Mouse (Mus musculus): ENCODE measurements around the gene Unc93a.
"Not testable (repeated sequence)": the region's sequence is repeated elsewhere in the genome, so short reads cannot be mapped to it uniquely, and the experiment has no call there.

Unc93a gene

GRCm38 (mm10) chr17:13131710-13132109 is at the start of gene Unc93a:
Gene Unc93a (minus strand): TSS chr17:13131810.
- DNase-seq (ENCODE audit: low spot score) = not testable (repeated sequence)

GRCm38 (mm10) chr17:13180491-13180890 is 48.9 kb upstream of the Unc93a start:
- DNase-seq (ENCODE audit: low spot score) = not testable (repeated sequence)

- not testable (repeated sequence) for DNase-seq (ENCODE audit: low spot score)
Measured at GRCm38 (mm10) chr17:13179021-13179420, 47.4 kb upstream of the Unc93a start.

- DNase-seq (ENCODE audit: low spot score) = not testable (repeated sequence)
Measured at GRCm38 (mm10) chr17:13177796-13178195, 46.2 kb upstream of the Unc93a start.

- not testable (repeated sequence) for DNase-seq (ENCODE audit: low spot score)
Measured at GRCm38 (mm10) chr17:13175609-13176008, 44.0 kb upstream of the Unc93a start.

- not testable (repeated sequence) for DNase-seq (ENCODE audit: low spot score)
Measured at GRCm38 (mm10) chr17:13174029-13174428, 42.4 kb upstream of the Unc93a start.

GRCm38 (mm10) chr17:13173578-13173977 is 42.0 kb upstream of the Unc93a start:
- DNase-seq (ENCODE audit: low spot score) = not testable (repeated sequence)

GRCm38 (mm10) chr17:13146128-13146527 is 14.5 kb upstream of the Unc93a start:
- not testable (repeated sequence) for DNase-seq (ENCODE audit: low spot score)

GRCm38 (mm10) chr17:13144580-13145215 is 13.1 kb upstream of the Unc93a start:
- DNase-seq (ENCODE audit: low spot score) = not testable (repeated sequence)

DNA sequence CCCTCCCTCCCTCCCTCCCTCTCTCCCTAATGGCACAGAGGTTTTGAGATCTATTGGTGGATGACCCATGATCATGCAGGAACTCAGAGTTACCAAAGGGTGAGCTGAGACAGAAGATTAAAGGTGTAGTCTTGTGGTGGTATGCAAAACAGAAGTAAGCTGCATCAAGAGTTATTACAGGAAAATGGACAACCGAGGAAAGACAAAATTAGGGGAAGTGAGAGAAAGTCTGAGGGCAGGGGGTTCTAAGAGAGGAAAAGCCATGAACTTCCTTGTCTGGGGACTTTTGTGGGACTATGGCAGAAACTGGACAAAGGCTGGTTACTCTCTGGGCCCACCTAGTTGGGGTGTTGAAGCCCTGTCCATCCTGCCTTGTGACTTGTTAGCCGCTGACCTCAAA is 11.1 kb upstream of the Unc93a start:
- DNase-seq (ENCODE audit: low spot score) = not testable (repeated sequence)

GRCm38 (mm10) chr17:13135356-13135755 is 3.7 kb upstream of the Unc93a start:
- DNase-seq (ENCODE audit: low spot score) = not testable (repeated sequence)

DNA sequence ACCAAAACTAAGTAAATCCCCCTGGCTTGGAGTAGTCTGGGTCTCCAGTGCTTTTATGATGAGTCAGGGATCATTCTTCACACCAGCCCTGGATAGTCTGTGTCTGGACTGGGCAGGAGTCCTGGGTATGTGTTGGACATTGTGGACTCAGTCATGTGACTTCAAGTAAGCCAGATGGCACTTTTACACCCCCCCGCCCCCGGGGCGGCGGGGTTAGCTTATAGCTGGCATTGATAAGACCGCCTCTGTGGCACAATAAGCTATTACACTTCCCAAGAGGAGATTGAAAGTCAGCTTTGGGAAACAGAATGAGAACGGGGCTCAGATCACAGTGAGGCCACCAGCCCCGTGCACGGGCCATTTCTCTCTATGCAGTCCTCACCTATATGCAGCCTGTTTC is 742 bp upstream of the Unc93a start:
- not testable (repeated sequence) for DNase-seq (ENCODE audit: low spot score)

DNA sequence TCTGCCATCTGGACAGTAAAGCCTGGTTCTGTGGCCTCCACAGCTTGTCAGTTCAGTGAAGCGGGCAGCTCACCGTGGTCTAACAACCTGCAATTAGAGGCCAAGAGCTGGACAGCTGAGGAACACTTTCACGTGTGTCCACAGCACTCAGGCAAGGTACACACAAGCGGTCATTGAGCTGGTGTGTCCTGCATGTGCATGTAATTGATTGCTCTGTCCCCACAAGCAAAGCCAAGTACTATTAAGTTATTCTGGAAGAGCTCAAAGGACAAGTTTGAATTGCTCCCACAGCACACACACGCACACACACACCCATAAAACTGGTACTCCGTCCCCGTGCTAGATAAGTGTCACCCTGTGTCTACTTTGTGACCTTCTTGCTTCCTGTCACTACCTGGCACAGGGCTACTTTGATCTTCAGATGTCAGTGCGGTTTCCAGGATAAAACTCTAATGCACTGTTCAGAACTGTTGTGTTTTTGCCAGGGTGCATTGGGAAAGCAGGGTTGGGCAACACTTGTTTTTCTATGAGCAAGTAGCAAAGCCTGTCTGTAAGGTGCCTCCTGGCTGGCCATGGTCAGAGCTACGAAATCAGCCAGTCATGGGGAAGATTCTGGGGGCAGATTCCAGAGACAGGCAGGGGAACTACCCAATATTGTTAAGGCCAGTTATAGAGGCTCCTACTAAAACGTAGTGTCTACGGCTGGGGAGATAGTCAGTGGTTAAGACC is 1.7 kb downstream of the Unc93a start:
- not testable (repeated sequence) for DNase-seq (ENCODE audit: low spot score)

DNA sequence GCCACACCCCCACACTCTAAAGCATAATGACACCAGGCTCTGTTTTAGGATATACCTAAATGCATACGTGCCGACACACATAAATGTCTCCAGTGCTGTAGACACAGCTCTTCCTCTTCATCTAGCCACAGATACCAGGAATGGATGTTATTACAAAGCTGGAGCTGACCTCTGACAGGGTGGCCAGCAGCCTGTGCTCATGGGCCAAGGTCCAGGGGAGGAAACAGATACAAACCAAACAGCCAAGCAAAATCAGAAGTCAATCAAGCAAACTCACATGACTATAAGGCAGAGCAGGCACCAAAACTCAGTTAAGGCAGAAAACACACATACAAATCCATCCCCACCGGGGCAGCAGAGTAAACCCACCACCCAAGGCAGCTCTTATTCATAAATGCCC is 2.3 kb downstream of the Unc93a start:
- DNase-seq (ENCODE audit: low spot score) = not testable (repeated sequence)

DNA sequence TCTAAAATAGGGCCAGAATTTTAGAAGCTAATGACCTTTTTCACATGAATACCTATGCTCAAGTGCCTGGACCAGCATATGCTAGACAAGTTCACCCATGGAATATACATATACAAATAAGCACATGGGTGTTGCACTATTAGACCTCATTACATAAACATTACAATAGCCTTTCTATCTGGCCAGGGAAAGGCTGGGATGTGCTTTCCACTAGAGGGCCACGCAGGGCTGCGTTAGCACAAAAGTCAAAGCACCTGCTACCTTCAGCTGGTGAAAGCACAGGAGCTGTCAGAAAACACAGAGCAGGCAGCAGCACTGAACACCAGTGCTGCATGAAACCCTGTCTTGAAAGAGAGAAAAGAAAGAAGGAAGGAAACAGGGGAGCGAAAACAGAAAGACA is 7.4 kb downstream of the Unc93a start:
- DNase-seq (ENCODE audit: low spot score) = not testable (repeated sequence)

- DNase-seq (ENCODE audit: low spot score) = not testable (repeated sequence)
Measured at GRCm38 (mm10) chr17:13123308-13124038, 8.1 kb downstream of the Unc93a start.

DNA sequence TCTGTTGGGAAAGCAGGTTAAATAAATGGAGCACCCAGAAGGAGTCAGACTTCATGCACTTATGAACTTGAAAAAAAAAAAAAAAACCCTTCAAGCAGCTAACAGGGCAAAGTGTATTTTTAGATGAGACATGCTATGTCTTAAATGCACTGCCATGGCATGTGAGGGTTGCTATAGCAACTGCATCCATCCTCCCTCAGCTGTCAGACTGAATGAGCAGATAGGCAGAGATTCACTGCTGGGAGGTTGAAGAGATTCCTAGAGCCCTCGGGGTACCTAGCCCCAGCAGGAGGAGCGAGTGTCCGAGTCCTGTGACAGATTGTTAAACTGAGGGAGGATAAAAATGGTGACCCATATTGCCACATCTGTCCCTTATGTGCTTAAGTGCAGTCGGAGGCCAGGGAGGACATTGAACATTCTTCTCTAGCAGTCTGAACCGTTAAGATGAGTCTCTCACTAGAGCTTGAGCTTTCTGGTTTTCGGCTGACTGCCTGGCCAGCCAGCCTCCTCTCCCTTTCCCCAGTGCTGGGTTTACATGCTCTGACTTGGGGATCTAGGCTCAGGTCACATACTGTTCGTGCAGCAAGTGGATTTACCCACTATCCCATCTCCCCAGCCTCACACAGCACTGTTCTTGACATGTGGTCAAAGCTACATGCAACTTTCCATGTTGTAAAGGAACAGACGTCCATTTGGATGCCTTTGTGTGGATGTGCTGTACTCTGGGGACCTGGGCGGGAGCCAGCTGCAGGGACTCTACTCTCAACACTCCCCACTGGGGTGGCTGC is 18.9 kb downstream of the Unc93a start:
- not testable (repeated sequence) for DNase-seq (ENCODE audit: low spot score)

GRCm38 (mm10) chr17:13106563-13106962 is 25.0 kb downstream of the Unc93a start:
- DNase-seq (ENCODE audit: low spot score) = not testable (repeated sequence)

DNA sequence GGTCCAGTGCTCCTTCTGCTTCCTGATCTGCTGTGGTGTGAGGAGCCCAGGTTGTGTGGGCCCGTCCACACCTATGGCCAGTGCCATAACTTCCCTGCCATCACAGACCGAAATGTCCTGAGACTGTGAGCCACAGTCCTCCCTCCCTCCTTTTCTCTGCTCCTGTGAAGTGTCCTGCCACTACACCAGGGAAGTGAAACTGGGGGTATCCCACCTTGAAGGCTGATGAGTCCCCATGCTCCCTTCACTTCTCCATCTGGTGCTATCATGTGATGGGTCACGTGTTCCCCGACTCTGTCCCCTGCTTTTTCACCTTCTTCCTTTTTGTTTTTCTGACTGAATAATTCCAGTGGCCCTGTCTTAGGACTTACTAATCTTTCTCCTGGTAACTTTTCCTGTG is 38.6 kb downstream of the Unc93a start:
- DNase-seq (ENCODE audit: low spot score) = not testable (repeated sequence)

GRCm38 (mm10) chr17:13092100-13092764 is 39.4 kb downstream of the Unc93a start:
- DNase-seq (ENCODE audit: low spot score) = not testable (repeated sequence)

GRCm38 (mm10) chr17:13091510-13091909 is 40.1 kb downstream of the Unc93a start:
- DNase-seq (ENCODE audit: low spot score) = not testable (repeated sequence)

Data from ovary, postnatal 36 days (tissue).